Mouse (Mus musculus) B cell, adult 2 months (primary cell): ENCODE data around the gene Dpyd.

Experiments
- DNase-seq, 2 experiments: peaks; one replicate each; pipeline ENCODE4 v3.0.0; 2022

Dpyd gene

DNA sequence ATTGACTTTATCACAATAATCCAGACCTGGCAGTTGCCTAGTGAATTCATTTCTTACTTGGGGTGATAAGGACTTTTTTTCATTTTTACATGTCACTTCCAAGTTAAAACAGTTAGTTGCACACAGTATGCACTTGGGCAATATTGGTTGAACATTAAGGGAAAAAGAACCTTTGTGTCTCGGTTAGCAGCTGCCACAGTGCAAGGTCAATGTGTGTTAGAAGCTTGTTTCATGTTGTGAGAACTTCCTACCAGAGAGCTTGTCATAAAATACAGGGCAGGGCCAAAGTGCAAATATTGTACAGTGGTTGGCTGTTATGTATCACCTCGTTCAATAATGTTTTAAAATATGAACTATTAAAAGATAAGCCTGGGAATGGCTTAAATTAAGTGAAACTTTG lies 564.1 kb downstream of the Dpyd start:
- DNase-seq = no peak

DNA sequence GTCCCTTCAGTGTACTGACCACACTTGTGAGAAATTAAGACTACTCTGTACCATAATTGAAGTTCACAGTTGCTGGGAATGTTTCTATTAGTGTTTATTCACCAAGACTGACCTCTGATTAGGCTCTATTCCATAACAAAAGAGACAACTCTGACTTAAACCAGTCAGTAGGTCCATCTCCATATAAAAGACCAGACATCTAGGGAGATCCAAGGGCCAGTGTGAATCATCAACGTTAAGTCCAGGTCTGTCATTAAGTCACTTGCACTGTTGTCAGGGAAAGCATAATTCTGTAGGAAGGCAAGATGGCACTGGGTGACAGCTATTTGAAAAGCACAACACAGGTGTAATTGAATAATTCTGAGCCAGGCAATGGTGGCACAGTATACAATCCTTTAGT lies 566.1 kb downstream of the Dpyd start:
- no peak for DNase-seq

DNA sequence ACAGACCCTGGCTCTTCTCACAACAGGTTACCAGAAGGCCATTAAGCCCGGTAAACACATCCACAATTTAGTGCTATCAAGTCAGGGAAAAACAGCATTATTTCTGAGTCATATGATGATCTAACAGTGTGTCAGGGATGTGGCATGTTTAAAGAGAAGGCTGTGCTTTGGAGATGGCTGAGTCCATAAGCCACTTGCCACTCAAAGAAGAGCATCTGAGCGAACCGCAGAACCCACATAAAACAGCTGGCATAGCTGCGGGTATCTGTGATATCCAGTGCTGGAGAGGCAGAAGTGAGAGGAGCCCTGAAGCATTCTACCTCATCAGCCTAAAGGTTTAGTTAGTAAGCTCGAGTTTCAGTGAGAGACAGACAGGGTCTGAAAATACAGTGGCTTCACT lies 581.1 kb downstream of the Dpyd start:
- no peak for DNase-seq

DNA sequence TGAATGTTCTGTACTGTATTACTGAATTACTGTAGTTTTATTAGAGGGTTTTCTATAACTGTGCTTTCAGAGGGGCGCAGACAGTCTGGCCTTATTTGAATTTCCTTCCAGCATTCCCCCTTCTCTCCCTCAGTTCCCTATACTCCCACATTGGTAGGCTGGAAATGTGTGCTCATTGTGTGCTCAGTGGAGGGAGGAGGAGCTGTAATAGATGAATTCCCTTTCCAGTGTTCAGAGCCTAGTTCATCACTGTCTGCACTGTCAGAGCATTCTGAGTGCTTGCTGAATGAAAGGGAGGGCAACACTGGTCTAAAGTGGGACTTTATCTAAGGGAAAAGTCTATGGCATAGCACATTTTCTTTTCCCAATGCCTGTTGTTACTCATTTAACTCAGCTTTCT lies 582.9 kb downstream of the Dpyd start:
- DNase-seq = no peak

DNA sequence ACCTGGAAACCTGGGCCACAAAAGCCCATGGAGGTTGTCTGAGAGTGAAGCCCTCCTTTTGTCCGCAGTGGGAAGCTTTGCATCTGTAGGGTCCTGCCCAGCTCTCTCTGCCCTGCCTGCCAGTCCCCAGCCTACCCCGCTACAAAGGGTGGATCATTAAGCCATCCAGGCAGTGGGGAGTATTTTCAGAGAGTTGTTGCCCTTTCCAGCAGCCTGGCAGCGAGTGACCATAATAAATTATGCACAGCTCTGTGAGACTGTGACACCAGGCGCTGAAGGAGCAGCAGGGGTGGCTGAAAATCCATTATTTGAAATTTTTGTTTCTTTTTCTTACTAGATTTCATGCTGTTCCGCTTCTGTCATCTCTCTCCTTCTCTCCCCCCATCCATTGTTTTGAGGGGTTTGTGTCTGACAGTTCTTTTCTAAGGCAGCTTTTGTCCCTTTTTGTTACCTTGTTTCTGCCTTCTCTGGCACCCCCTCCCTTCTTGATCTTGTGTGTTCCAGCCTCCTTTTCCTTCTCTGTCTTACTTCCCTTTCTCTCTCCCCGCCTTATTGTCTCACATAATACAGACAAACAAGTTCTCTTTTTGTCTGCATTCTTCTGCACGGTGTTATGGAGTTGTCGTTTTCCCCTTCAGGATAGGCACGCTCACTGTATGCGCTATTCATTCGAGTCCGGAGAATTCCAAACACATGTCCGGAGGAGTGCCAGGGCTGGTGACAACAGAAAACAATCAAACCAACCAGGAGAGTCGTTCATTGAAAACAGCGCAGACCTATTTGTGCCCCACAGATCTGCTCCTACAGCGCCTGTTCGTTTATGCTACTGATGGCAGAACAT lies 592.9 kb downstream of the Dpyd start:
- no peak for DNase-seq

DNA sequence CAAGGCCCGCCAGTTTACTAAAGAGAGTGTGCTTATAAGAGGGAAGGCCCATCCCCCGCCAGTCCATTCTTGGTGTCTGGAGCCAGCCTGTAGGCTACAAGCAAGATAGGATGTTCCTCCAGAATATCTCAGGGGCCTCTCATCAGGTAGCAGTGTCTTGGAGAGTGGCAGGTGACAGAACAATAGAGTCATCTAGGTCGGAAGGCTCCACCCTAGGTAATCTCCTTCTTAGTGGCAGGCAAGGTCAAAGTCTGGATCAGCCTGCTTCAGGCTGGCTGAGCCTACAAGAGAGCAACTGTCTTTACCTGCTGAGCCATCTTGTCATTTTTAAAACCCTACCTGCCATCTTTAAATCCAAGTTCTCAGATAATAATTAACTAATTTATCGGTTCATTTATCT lies 596.7 kb downstream of the Dpyd start:
- no peak for DNase-seq

DNA sequence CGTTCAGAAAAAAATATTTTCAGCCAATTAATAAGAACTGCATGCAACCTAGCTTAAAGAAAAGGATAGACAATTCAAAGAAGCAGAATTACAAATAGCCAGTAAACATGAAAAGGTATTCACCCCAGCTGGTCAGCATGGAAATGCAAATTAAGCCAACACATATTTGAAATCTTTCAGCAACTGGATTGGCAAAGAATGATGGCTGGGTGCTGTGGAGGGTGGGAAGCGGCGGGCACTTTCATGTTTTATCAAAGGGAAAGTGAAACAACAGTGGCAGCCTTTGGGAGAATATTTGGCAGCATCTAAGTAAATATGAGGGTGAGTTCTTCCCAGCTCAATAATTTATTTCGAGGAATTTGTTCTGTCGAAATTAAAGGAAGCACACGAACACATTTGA lies 603.8 kb downstream of the Dpyd start:
- no peak for DNase-seq

DNA sequence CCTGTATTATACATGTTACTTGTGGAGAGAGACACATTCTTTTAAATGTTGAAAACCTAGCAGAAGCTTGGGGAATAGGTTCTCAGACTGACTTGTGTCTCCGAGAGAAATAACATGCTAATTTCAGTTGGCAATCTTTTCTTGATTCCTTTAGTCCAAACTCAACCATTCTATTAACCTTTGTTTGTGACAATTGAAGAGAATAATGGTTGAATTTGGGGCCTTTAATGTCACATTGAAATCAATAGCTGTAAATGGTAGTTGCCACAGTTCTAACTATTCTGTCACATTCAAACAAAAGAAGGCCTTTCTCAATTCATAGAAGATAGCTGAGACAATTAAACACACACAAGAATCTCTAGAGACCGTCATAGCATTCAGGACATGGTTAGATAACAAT lies 606.2 kb downstream of the Dpyd start:
- DNase-seq = no peak

DNA sequence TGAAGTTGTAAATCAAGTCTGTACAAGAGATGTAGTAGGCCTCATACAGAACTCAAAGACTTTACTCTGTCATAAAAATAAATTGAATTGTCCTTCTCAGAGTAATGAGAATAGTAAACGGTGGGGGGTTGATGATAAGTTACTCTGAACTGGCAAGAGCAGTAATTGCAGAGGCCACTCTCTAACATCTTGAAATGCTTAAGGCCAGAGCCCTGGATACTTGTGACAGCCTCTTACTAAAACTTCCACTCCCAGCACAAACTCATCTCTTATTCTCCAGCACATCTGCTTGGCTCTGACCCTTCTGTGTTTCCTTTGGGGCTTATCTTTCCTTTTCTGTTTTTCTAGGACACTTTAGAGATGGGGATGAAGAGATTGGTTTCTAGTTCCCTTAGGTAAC lies 606.7 kb downstream of the Dpyd start:
- no peak for DNase-seq

DNA sequence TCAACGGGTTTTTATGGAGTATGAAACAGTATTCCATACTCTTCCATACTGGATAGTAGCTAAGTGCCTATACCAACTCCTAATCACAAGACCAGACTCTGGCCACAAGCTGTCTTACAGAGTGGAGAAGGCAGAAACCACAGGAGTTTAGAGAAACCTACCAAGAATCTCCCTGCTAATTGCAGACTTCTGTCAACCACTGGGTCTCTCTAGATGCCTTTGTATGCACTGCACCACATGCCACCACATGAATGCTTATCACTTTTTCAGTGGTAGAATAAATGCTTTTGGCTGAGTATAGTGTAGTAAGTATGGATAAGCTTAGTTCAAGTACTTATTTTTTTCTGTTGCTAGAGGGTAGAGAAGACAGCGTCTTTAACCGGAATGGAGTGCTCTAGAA lies 621.3 kb downstream of the Dpyd start:
- DNase-seq = no peak

DNA sequence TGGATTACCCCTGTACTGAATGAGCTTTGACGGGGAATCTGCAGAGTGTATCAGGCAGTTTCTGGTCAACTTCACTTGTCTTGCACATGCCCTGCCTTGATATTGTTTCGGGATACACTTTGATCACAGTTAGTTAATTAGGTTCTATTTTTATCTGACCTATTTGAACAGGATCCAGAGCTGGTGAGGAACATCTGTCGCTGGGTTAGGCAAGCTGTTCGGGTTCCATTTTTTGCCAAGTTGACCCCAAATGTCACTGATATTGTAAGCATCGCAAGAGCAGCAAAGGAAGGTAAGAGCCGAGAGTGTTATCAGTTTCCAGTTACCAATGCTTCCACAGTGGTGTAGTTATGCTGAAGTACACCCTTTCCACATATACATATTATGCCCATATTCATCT lies 632.1 kb downstream of the Dpyd start:
- no peak for DNase-seq

DNA sequence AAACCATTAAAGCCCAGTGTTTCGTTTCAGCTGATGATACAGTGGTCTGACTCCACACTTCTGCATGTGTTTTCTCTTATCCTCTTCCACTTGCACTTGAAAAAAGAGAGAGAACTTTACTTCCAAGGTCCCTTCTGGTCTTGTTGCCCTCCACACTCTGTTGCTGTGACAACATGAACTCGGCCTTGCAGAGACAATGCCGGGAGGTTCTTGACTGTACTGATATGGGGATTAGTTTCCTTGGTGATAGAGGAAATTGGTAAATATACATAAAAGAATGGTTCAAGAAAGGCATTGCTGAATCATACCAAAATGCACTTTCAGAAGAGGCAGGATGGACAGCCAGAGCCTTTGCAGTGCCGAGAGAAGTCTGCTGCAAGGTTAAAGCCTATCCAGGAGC lies 633.7 kb downstream of the Dpyd start:
- DNase-seq = no peak

DNA sequence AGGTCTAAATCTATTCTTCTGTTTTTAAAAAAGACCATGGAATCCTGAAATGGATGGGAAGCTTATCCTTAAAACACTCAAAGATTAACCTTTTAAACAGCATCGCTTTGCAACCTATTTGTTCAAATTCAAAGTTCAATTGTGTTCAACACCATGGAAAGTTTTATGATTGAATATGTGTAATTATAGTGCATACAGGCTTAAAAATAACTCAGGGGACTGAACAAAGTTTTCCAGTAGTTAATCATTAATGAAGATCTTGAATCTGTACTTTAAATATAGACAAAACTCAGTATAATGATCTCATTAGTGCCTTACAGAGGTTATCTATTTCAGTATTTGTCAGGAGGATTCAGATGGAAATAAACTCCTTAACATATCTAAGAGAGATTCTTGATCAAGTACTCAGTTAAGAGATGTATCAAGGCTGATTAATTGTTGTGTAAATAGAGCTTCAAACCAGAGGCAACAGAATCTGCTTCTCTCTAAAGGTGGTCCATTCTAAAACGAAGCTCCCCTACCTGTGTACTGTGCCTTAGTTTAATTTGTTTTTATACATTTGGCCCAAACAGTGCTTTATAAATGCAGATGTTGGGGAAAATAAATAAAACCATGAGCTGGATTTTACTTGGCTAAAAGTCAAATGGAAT lies 659.0 kb downstream of the Dpyd start:
- no peak for DNase-seq

DNA sequence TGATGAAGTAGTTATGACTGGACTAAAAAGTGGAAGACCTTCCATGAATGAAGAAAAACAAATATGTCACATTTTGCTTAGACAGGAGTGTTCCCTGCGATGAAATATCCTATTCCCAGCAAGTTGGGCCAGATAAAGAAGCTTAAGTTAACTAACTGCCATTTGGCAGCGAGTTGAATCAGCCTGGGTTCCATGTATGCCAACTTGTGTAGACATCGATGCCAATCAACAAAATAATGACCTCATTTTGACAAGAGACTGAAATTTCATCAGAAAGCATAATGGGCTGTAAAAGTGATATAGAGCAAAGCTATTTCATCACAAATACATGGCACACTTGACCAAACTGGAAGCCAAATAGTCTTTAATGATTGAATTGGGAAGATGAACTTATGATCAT lies 681.3 kb downstream of the Dpyd start:
- no peak for DNase-seq

DNA sequence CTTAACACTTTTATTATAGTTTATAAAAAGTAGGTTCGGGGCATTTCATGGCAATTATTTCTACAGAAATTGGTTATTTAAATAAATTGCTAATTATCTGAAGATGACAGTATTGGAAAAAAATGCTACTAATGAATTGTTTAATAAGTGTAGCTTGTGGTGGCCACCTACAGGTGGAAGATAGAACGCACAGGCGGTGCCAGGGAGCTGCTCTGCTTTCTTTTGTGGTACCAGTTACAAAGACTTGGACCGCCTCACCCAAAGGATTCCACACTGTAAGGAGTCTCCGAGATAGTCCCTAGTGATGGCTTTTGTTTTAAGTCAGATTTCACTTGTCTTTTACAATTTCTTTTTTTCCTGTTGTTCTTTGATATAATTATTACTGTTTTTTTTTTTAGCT lies 694.6 kb downstream of the Dpyd start:
- DNase-seq = no peak

DNA sequence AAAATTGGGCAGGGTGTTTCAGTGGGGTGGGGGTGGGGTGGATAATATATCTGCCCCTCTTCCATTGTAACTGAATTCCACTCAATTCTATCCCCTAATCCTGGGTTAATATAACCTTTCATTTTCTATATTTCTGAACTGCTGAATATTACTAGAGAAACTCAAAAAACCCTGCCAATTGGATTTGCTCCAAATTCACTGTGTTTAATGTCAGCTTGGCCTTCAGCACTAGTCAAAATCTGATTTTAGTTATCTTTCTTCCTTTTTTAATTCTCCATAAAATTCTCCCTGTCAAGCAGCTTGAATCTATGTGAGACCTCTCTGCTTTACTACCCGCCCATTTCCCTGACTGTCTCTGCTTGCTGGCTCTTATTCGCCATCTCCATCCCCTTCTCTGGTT lies 713.3 kb downstream of the Dpyd start:
- DNase-seq = no peak

DNA sequence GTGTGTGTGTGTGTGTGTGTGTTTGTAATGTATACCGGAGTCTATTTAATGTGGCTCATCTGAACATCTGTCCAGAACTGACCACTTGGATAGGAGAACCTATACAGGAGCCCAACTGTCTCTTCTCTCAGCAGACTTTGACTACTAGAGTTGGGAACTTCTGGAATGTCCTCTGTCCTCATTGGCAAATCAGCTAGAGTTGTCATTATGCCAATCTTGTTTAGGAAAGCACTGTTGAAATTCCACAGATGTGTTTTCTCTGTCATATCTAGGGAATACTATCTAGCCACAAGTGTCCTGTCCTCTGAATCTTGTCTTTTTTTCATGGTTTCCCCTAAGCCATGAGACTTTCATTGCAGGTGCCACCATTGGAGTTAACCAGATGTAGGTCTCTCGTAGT lies 718.7 kb downstream of the Dpyd start:
- no peak for DNase-seq

DNA sequence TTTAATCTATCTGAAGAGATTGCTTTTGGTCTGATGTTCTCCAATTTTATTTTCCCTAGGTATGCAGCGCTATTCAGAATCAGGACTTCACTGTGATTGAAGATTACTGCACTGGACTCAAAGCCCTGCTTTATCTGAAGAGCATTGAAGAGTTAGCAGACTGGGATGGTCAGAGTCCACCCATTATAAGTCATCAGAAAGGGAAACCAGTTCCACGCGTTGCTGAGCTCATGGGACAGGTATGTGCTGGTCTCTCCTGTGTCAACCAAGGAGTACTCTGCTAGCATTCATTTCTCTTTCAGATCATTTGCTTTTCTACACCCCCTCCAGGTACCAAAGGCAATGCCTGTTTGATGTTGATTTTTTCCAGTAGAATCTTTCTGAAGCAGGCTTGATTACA lies 752.8 kb downstream of the Dpyd start:
- no peak for DNase-seq

DNA sequence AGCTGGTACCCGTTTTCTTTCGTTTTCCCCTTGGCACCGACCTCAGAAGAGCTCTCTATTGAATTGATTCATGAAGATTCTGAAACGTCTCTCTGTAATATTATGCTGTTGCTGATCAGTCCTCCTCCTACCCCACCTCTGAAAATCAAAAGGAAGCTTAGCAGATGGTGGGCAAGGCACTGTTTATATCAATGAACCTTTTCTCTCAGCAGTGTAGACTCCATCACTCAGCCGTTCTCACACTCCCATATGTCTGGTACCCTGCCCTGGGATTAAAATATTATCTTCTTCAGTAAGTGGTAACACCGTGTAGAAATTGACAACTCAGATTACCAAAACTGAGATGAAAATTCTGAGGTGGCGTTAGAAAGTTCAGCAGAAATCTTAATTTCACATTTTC lies 767.1 kb downstream of the Dpyd start:
- no peak for DNase-seq

DNA sequence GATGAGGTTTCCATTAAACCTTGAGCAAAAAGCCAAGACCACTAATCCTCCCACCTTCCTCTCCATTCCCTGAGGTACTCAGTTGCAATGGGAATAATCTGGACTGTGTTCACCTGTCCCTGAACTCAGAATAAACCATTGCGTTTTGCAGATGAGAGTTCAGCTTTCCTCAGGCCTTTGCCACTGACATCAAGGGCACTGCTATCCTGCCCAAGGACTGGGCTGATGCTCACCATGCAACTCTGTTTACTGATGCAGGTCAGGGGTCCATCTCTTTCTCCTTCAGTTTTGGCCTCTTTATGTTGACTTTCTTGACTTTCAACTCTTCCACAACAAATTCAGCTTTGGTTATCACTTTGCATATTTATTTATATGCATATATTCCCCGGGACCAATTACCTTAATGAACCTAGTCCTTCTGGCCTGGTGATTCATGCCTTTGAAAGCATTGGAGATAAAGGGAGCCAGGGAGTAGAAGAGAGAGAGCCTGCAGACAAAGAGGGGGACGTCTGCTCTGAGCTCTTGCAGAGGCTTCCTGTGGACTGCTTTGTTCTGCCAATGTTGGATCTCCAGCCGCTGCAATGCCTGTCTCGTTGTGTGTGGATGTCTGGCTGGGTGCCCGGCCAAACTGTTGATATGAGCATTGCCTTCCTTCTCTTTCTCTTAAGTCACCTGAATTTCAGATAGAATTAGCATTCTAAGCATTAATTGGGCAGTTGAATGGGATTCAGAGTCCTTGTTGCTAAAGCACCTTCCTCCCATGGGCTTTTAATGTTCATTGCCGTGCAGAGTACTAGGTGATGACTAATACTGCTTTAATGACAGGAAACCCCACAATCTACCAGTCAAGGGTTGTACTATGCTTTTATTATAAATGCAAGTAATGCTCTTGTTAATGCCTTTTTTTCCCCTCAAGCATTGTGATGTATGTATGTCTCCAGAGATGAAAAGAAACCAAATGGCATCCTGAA lies 771.7 kb downstream of the Dpyd start:
- DNase-seq = no peak

DNA sequence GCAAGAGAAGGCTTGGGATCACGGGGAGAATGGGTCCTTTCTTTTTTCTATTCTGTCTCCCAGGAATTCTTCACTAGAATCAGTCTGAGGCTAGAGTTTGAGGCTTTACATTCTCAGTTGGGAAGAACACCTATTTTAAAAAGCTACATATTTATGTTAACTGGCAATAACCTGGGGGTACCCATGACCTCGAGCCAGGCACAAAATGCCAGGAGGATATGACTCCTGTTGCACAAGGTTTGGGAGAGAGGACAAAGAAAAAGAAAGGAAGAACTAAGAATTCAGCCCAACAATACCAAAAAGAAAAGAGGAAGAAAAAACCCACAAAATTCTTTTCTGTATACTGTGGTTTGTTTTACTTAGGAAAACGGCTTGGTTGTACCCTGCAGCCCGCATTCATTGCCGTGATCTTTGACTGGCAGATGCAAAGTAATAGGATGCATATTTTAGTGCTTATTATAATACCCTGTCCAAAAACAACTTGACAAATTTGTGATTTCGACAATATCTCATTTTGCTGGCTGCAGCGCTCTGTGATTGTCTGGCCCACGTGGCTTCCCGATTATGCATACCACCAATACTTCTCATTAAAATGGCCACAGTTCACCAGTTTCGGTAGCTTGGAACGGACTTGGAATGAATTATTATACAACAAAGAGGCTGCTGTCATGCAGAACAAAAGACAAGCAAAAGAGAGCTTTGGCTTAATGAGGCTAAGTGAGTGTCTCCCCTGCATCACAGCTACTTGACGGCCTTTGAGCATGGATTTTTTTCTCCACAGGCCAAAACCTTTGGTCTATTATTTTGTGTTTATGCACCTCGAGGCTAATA lies 799.8 kb downstream of the Dpyd start:
- DNase-seq = no peak

DNA sequence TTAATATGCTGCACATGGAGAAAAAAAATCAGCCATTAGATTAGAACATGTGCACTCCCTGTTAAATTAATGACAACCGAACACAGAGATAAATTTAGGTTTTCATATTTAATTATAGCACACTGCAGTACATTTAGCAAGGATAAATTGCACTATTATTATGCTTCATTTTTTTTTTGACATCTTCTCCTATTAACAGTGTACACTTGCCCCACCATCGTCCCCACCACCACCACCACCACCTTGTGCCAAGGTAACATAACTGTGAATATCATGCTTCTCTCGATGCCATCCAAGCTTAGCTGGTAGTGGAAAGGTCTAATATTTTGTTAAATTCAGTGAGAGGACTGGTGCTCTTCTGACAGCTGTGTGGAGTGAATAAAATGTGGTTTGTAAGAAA lies 800.5 kb downstream of the Dpyd start:
- DNase-seq = no peak

DNA sequence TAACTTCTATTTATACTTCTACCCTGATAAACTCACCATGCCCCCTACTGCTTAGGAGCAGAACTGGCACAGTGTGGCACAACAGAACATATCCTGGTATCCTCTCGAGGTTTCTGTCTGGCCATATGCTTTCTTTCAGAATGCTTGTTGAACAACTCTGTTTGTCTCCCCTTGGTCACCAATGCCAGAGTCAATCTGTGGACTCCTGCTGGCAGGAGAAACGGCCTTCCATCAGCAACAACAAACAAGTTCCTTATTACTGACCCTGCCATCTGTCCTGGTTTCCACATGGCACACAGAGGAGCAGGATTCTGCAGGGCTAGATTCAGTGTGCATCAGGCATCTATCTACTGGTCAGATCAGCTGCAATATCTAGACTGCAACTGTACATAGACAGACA lies 807.0 kb downstream of the Dpyd start:
- no peak for DNase-seq
